Mouse (Mus musculus) midbrain, embryonic 15.5 days (tissue): ENCODE measurements at regions not wholly inside any gene's neighbourhood (a gene's known extent, or its start where the extent isn't known, plus 50 kb on each side); places are given as distances from the start of the nearest gene placed in this dataset.

Experiments used
- ATAC-seq: fragments of 200-750 bp; cut with Nextera tagmentation; replicated peaks from 2 replicates; pipeline ENCODE4 v1.8.0; 2017; ENCODE audit warnings: moderate TSS enrichment
- H3K27ac ChIP-seq: fragments of 300-500 bp; sonication (generic); 2 replicates; pipeline ENCODE4 v1.5.1; 2015; ENCODE audit warnings: mild to moderate bottlenecking, inconsistent platforms
- H3K27me3 ChIP-seq: fragments of 300-500 bp; sonication (generic); replicated peaks from 2 replicates; pipeline ENCODE4 v1.6.1; 2015; ENCODE audit warnings: inconsistent platforms
- H3K36me3 ChIP-seq: fragments of 300-500 bp; sonication (generic); replicated peaks from 2 replicates; pipeline ENCODE4 v1.6.1; 2015; ENCODE audit warnings: inconsistent platforms
- H3K4me1 ChIP-seq: fragments of 300-500 bp; sonication (generic); 2 replicates; pipeline ENCODE4 v1.6.1; 2015; ENCODE audit warnings: inconsistent platforms
- H3K4me2 ChIP-seq: fragments of 300-500 bp; sonication (generic); 2 replicates; pipeline ENCODE4 v1.6.1; 2015; ENCODE audit warnings: inconsistent platforms, mild to moderate bottlenecking, moderate library complexity
- H3K4me3 ChIP-seq: fragments of 300-500 bp; sonication (generic); 2 replicates; pipeline ENCODE4 v1.5.1; 2015; ENCODE audit warnings: mild to moderate bottlenecking, inconsistent platforms
- H3K9ac ChIP-seq: fragments of 300-500 bp; sonication (generic); 2 replicates; pipeline ENCODE4 v1.6.1; 2015; ENCODE audit warnings: mild to moderate bottlenecking, inconsistent platforms
- H3K9me3 ChIP-seq: fragments of 300-500 bp; sonication (generic); 2 replicates; pipeline ENCODE4 v1.6.1; 2016; ENCODE audit warnings: inconsistent platforms
- WGBS: fragments of 180-500 bp; shearing (Covaris S2); methylation state at CpG from one replicate; pipeline ENCODE4 v1.1.7; 2015; ENCODE audit warnings: mixed read lengths; 5-methylcytosine and 5-hydroxymethylcytosine counted together

DNA sequence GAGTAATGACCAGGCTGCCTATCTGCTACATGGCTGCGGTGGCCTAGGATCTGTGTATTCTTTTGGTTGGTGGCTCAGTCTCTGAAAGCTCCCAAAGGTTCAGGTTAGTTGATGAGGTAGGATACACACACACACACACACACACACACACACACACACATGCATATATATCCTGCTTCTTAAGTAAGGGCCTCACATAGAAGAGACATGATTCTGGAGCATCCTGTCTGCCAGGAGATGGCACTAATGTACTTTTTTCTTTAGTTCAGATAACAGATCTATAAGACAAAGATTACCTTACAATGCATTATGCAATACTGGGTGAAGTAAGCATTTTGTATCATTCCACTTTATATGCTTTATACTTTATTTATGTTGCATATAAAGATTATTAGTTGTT is 149.8 kb downstream of the Ankrd7 start:
- Histone ChIP-seq H3K27me3 (no peaks in the 10 kb centered on the region), H3K9me3 (no peaks in the 10 kb centered on the region), H3K27ac (no peak overlapping the region), H3K4me1 (no peaks in the 10 kb centered on the region), H3K4me2 (no peak overlapping the region), H3K4me3 (no peak overlapping the region), H3K36me3 (no peaks in the 10 kb centered on the region), H3K9ac (no peak overlapping the region)
- 87% methylated on average over 1 of the region's 1 CpGs for WGBS
- ATAC-seq = peak; percentile 83

DNA sequence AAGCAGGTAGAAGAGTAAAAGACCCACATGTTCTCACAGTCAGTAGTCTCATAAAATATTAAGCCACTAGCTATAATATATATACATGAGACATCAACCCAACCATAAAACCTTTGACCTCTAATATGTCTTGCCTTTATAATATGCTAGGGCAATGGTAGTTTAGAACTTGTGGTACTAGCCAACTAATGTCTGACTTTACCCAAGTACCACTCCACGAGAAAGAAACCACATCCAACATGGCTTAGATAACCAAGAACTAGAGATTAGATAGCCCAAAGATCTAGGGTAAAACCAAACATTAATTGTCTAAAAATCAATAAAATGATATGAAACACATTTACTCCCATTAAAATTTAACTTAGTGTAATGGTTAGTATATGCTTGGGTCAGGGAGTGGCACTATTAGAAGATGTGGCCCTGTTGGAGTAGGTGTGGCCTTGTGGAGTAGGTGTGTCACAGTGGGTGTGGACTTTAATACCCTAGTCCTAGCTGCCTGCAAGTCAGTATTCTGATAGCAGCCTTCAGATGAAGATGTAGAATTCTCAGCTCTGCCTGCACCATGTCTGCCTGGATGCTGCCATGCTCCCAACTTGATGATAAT is 152.2 kb downstream of the Ankrd7 start:
- H3K27me3 ChIP-seq = no peaks in the 10 kb centered on the region
- H3K4me3 ChIP-seq = no peak overlapping the region
- no peak overlapping the region for H3K9ac ChIP-seq
- no peak overlapping the region for H3K4me2 ChIP-seq
- H3K9me3 ChIP-seq = no peaks in the 10 kb centered on the region
- WGBS = 73% methylated on average over 1 of the region's 1 CpGs
- no peaks in the 10 kb centered on the region for H3K36me3 ChIP-seq
- no peak overlapping the region for H3K27ac ChIP-seq
- H3K4me1 ChIP-seq = no peaks in the 10 kb centered on the region
- ATAC-seq = no peak

DNA sequence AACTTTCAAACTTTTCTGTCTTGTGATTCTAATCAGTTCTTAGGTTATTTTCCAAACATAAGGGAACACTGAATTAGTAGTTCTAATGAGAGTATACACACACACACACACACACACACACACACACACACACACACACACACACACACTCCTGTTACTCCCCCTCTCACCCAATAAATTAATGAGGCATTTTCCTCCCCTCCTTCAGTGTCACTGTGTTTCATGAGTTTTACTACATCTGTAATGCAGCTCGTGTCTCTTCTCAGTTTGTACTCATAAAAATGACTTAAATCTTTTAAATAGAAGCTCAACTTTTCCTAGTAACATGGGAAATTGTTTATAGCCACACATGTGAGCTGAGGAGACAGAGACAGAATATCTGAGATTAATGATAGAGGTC is 168.2 kb downstream of the Ankrd7 start:
- Histone ChIP-seq H3K4me1 (no peaks in the 10 kb centered on the region), H3K27me3 (no peaks in the 10 kb centered on the region), H3K9me3 (no peaks in the 10 kb centered on the region), H3K4me2 (no peak overlapping the region), H3K9ac (no peak overlapping the region), H3K27ac (no peak overlapping the region), H3K4me3 (no peak overlapping the region), H3K36me3 (no peaks in the 10 kb centered on the region)
- WGBS = 73% methylated on average over 1 of the region's 1 CpGs
- no peak for ATAC-seq
